Mouse (Mus musculus) NIH3T3 (cell line): ENCODE measurements around the gene Arl5a.

ENCODE experiments used
- DNase-seq: peaks from one replicate; pipeline ENCODE4 v3.0.0-alpha.2; 2012; ENCODE audit warnings: low read depth

The Arl5a gene

DNA sequence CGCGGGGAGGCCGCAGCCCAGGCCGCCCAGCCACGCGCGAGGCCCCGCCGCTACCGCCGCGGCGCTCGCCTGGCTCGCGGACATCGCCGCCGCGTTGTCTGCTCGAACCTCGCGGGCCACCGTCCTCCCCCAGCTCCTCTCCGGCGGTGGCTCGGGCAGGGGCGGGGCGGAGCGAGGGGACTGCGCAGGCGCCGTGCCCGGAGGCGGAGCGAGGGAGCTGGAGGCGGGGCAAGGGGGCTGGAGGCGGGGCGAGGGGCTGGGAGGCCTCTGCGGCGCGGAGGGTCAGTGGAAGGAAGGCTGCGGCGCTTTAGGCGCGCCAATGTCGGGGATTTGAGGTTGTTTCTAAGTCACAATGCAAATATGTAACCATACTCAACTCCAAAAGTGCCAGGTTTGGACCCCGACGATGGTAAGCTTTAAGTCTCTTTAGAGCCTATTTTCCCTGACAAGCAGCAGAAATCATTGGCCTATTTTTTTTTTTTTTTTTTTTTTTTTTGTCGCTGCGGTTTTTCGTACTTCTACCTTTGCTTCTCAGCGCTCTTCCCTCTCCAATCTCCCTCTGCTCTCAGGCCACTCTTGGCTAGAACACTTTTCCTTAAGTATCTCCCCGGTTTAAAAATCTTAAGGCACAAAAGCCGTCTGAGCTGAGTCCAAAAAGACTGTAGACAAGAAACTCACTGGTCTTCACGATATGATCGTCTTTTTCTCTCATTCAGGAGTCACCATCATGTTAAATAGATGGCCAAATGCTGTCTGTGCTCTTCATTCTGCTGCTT, at the start of gene Arl5a:
Arl5a (minus strand) TSS at position 155 of the 776 bp plus-strand sequence.
- DNase-seq: peak; percentile 95

DNA sequence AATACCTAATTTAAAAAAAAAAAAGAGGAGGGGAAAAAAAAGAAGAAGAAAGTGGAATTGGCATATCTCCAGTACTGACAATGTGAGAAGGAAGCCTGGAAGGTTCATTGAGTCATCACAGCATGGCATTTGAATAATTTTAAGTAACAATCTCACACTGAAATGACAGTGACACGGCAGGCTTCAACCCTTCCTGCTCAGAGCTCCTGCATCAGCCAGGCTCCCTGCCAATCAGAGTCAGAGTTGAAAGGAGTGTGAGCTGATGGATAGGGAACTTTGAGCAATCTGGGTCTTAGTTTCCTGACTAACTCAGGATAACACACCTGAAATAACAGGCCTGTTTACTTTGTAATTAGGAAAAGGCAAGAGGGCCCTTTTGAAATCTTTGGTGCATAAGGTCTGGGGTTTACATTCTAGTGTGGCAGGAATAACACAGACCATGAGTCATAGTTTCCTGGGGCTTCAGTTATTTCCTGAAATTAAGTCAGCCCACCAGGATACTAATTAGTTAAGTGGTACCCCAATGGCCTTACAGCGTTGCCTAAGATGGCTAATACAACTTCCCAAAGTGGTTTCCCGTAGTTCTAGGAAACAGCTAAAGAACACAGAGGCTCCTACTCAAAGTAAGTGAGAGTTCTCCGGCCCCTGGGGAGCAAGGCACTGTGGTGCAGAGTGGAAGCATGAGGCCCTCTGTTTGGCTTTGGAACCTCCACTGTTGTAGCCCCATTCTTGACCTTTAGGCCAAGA, 47.0 kb upstream of the Arl5a start:
- DNase-seq: peak; percentile 23

DNA sequence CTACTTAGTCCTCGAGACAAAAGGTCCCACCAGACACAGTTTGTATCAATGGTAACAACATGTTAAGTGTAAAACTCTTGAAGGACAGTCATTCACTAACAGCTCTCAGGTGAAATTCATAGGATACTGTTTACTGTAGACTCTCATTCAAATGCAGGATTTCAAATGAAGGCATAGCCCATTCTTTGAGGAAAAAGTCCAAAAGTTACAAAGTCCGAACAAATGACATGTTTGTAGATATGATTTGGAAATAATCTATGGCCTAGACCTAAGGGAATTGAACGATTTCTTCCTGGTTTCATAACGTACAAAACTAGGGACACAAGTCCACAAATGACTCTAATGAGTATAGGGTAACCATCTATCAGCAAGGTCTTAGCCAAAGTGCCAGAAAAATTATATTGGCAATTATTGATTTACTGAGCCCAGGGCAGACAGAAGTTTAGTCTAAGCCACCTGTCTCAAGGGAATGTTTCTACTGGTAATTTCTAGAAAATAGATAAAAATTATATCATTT, 45.4 kb upstream of the Arl5a start:
- DNase-seq: no peak

- no peak for DNase-seq
These were observed 42.9 kb upstream of the Arl5a start for GRCm38 (mm10) chr2:52467629-52468028.

GRCm38 (mm10) chr2:52461206-52461967, 36.7 kb upstream of the Arl5a start:
- DNase-seq: no peak

- DNase-seq: peak; percentile 50
These were observed 31.1 kb upstream of the Arl5a start for GRCm38 (mm10) chr2:52455606-52456479.

- DNase-seq: no peak
These were observed 25.1 kb upstream of the Arl5a start for GRCm38 (mm10) chr2:52449818-52450217.

DNA sequence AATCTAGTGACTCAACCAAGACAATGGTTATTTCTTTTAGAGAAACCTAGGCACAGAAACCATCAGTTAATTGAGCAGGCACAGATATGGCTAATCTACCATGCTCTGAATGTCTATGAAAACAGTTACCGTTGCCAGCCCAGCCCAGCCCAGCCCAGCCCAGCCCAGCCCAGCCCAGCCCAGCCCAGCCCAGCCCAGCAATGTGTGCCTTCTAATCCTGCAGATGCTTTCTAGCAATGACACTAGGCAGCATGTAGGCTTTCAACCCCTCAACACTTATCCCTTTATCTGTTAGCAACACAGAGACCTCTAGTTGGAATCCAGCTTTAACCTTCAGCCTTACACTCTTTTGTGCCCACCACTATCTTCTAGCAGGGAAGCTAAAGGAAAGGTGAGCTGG, 24.2 kb upstream of the Arl5a start:
- DNase-seq: no peak

DNA sequence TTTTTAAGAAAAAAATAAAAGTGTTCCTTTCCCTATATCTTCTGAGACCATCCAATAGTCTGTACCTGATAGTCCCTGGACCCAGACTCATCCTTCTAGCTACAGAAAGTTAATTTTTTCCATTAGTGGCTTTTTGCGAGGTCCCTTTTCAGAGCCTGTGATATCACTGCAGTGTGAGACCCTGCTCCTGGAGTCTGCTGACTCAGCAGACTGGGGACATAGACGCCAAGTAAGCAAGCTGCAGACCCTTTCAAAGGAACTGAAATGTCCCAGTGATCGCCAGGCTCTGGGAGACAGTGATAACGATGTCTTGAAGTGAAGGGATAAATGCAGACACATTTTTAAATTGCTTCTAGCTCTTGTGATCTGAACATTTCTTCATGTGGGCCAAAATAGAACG, 21.9 kb upstream of the Arl5a start:
- no peak for DNase-seq

- no peak for DNase-seq
These were observed 17.4 kb upstream of the Arl5a start for GRCm38 (mm10) chr2:52442125-52442524.

DNA sequence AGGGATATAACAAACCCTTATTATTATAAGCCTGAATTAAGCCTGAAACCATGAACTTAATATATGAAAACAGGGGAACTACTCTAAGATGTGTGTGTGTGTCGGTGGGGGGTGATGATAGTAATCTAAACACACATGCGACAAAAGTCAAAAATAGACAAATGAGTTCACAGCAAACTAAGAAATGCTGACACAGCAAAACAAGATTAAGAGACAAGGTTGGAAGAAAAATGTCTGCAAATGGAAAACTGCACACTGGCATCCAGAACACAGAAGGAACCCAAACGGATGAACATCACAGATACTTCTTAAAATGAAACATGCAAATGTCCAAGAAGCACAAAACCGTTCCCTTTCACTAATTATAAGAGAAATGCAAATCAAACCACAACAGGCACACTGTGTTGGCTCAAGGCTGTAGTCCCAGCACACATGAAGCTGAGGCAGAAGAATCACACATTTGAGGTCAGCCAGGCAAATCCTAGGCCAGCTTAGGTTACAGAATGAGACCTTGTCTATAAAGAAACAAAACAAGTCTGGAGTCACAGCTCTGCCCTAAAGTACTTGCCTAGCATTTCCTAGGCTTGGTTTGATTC, 15.8 kb upstream of the Arl5a start:
- DNase-seq: no peak

- no peak for DNase-seq
These were observed 13.7 kb upstream of the Arl5a start for GRCm38 (mm10) chr2:52438437-52438836.

GRCm38 (mm10) chr2:52438013-52438412, 13.3 kb upstream of the Arl5a start:
- DNase-seq: peak; percentile 59

- DNase-seq: no peak
These were observed 11.4 kb upstream of the Arl5a start for GRCm38 (mm10) chr2:52435919-52436632.

DNA sequence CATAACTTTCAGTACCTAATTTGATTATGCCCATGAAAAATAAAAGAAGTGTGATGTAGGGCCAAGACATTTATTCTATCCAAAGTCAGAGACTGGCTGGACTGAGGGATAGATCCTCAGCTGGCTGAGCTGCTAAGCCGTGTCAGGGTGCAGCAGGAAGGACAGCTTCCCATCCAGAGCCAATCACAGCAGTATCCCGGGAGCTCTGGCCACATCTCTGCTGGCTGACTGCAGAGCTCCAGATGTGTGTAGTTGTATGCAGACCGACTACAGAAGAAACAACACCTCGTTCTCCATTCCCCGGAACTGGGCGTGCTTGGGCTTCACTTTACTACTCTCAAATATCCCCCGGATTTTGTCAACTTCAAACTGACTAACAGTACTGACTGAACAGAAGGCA, 8.7 kb upstream of the Arl5a start:
- DNase-seq: no peak

DNA sequence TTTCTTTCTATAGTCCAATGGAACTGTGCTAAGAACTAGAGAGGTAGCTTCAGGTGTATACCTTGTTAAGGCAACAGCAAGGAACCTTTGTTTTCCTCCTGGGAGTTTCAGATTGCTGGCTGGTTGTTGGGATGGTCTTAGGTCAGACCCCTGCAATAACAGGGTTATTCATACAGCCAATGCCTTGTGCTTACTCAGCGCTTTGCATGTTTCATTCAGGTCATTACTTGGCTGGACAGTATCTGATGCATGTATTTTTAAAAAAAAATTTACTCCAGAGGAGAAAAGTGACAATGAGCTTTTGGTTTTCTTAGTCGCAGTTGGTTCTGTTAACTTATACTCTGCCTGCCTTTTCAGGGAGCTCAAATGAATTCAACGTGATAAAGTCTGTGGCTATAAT, 2.7 kb upstream of the Arl5a start:
- DNase-seq: no peak

DNA sequence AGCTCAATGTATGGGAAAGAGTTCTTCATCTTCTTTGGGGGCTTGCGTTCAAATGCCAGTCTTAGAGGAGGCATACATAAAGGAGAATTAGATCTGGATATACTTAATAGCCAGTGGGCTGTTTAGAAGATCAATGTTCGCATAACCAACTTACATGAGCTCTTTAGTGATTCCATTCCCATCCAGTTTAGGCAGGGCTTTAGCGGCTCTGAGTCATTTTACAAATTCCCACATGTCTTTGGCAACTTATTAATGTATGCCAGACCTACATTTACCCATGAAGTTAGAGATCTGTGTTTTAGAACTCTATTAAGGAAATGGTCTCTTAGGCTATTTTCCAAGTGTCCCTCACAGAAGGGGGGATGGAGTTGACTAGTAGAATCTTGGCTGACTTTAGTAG, 1.3 kb upstream of the Arl5a start:
- peak; percentile 70 for DNase-seq

DNA sequence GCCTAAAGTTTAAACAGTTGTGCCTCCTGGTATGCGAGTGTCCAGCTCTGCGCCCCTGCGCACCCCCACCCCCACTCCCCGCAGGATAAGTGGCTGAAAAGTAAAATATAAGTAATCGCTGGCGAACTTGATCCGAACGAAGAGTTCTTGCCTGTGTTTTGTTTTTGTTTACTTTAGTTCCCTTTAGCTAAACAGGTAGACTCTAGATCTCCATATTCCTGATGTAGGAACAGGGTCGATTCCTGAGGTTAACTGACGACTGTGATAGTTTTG, 758 bp upstream of the Arl5a start:
- no peak for DNase-seq

GRCm38 (mm10) chr2:52424248-52424728, 413 bp downstream of the Arl5a start:
- peak; percentile 63 for DNase-seq

DNA sequence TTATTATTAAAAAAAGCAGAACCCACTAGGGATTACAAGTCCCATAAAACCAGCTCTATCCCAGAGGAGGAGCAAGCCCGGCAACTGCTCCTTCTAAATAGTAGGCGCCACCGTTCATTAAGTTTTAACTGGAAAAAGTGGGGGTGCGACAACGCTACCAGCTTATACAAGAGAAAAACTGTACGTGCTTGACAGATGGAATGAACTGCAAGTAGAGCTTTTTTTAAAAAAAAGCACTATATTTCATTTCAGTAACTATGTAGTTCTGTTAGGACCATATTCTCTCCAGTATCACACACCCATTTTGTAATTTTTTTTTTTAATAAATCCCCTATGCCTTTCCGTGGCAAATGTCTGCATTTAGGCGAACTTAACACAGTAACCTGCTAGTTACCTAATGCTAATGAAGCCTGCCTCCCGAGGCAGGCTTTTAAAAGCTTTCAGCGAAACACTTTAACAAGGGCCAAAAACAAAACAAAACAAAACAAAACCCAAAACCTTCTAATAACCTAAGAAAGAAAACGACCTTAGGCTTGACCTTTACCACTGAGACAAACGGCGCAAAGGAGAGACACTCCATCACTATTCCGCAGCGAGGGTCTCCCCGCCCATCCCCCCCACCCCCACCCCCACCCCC, 972 bp downstream of the Arl5a start:
- peak; percentile 17 for DNase-seq
